Mouse (Mus musculus): ENCODE data around the gene Bspry.
"Not testable (repeated sequence)": the region's sequence is repeated elsewhere in the genome, so short reads cannot be mapped to it uniquely, and the experiment has no call there.

The Bspry gene

DNA sequence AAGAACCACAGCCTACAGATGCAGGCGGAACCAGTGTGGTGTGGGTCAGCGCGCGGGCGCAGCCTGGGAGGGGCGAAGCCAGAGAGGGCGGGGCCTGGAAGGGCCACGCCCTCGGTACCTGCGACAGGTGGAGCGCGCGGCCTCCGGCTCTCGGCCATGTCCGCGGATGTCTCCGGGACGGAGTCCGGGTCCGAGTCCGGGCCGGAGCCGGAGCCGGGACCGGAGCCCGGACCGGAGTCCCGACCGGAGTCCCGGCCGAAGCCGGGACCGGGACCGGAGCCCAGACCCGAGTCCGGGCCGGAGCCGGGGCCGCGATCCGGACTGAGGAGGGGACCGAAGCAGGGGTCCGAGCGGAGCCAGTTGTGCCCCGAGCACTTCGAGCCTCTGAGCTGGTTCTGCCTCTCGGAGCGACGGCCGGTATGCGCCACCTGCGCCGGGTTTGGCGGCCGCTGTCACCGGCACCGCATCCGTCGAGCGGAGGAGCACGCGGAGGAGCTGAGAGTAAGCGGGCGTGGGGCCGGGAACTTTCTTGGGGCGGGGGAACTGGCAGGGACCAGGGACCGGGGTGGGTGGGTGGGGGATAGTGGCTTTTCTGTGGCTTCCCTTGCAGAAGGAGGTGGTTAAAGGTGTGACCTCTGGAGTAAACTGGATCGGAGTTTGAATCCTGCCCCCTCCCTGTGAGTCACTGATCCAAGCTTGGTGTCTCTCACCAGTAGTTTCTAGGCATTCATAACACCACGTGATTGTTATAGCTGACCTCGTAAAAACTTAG lies at the start of gene Bspry:
Gene Bspry, plus strand, starts transcription at position 117 of the 772 bp plus-strand sequence.
- in situ Hi-C loops (cut with MboI, MseI), result no loop called here

DNA sequence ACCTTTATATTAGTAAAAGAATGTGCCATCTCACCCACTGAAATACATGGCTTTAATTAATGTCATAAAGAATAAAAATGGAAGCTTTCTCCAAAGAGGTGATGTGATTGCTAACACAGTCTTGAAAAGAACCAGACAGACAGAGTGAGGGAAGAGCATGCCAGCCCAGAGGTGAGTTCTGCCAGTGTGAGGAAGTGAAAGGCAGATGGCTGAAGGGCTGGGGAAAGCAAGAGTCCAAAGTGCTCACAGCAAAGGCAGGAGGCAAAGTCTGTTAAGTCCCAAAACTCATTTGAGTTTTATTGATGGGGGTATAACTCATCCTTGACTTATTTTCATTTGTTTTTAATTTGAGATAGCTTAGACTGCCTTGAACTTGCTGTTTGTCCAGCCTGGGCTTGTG lies 49.2 kb upstream of the Bspry start:
- in situ Hi-C loops (cut with MboI, MseI), result no loop called here

DNA sequence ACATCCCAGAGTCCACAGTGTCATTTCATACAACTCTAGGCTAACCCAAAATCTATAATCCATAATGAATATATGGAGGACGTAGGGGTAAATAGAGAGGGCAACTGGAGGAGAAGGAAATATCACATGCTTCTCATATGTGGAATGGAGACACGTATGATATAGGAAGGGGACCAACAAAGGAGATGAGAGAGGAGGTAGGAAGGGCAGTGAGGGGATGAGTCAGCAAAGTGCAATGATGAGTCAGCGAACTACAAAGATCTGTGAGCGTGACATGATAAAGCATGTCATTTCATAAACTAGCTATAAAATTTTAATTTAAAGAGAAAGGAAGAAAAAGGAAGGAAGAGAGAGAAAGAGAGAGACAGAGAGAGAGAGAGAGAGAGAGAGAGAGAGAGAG lies 48.3 kb upstream of the Bspry start:
- in situ Hi-C loops (cut with MboI, MseI), result no loop called here

DNA sequence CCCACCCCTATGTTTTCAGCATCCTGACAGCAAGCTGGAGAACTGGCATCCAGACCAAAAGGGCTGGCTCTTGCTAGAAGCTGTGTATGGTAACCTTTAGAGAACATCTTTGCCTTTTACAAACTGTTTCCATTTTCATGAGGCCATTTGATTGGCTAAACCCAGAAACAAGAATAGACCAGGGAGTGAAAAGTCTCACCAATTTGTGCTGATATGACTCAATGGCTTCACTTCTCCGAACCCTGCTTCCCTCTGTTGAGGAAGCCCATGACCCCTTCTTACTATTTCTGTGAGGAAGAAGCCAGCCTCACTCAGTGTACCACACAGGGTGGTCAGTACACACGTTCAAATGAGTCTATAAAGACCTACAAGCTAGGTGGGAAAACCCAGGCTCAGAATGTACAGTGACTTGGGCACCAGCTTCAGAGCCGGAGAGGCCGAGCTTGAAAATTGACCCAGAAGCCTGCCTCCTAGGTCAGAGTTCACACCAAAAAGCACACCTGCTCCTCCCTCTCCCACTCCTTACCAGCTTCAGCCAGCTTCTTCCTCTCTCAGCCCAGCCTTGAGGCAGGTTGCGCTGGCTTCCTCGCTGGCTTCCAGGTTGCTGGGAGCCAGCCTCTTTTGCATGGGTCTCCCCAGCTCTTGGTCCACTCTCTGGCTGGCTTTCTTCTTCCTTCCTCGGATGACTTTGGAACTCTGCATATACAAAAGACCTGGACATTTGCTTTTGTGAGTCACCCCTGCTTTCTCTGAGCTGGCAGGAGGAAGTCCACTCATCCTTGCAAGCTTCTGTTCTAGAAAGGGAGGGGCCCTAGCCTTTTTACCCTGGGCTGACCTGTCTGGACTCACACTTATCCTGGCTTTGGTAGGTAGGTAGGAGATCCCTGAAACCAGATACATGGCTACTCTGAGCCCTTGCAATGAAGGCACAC lies 45.6 kb upstream of the Bspry start:
- in situ Hi-C loops (cut with MboI, MseI), result no loop called here

DNA sequence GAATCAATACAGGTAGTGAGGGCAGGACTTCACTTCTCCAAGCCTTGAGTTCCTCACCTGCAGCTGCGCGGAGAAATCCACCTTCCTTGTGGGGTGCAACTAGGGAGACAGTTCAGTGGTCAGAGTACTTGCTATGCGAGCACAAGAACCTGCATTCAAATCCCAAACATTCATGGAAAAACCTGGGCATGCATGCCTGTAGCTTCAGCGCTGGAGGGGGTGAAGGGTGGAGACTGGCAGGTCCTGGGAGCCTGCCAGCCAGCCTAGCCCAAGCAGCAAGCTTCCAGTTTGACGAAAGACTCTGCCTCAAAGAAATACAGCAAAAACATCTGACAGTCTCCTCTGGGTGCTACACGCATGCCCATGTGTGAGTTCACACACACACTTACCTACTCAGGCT lies 44.8 kb upstream of the Bspry start, which contains the start of gene Rnf183:
Gene Rnf183, minus strand, starts transcription at position 172 of the 400 bp plus-strand sequence.
- in situ Hi-C loops (cut with MboI, MseI), result no loop called here

DNA sequence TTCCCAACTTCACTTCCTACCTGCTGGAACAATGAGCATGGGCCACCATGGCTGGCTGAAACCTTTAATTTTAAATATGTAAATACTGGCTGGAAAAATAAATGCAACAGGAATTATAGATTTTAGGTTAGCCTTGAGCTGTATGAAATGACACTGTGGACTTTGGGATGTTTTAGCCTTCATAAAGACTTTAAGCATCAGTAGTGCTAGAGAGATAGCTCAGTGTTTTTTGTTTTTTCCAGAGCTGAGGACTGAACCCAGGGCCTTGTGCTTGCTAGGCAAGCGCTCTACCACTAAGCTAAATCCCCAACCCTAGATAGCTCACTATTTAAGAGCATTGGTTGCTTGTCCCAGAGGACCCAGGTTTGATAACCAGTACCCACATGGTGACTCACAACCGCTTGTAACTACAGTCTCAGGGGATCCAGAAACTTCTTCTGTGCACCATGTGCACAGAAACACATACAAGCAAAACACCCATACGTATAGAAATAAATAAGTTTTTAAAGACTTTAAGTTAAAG lies 42.5 kb upstream of the Bspry start:
- in situ Hi-C loops (cut with MboI, MseI), result no loop called here

DNA sequence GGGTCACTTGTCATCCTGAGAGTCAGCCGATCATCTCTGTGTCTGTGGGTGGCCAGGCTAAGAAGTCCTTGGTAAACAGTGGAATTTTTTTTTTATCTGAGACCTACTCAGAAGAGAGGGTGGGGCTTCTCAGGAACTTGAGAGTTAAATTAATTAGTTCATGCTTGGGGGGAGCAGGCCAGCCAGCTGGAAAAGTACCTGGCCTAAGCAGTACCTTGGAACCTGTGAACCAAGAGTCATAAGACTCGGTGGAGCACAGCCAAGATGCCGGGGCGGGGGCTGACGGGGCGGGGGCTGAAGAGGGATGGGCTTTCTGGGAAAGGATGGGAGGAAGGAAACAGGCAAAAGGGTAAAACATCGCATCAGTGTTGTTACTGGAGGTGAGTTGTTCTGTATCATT lies 42.0 kb upstream of the Bspry start:
- in situ Hi-C loops (cut with MboI, MseI), result no loop called here

DNA sequence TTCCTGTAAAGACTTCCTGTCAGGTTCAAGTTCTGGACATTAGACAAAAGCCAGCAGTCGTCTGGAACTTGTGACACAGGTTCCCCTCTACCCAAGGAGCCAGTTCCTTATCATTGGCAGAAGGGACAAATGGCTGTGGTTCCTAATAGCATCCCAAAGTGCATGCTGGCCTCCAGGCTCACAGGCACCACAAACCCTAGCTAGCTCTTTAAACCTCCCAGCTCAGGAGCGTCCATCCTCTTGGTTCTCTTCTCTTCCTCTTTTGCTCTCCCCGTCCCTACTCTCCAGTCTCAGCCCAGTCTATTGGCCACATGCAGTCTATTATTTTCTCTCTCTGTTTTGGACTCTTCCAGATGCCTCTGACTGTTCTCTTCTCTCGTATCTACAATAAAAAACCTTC lies 40.1 kb upstream of the Bspry start:
- in situ Hi-C loops (cut with MboI, MseI), result no loop called here

DNA sequence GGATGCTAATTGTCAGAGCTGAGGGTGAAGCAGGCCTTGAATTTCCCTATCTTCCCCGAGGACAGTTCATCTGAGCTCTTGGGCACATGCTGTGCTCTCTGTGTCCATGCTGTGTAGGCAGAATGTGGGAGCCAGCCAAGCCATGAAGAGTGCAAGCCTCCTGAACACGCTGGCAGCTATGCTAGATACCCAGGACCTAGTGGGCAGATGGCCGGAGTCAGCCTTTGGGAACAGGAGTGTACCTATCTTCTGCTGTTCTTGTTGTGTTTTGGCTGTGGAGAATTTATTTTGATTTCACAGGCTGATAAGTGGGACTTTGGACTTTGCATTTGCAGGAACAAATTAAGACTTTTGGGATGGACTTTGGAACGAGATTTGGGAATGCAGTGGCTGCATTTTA lies 39.3 kb upstream of the Bspry start:
- in situ Hi-C loops (cut with MboI, MseI), result no loop called here

DNA sequence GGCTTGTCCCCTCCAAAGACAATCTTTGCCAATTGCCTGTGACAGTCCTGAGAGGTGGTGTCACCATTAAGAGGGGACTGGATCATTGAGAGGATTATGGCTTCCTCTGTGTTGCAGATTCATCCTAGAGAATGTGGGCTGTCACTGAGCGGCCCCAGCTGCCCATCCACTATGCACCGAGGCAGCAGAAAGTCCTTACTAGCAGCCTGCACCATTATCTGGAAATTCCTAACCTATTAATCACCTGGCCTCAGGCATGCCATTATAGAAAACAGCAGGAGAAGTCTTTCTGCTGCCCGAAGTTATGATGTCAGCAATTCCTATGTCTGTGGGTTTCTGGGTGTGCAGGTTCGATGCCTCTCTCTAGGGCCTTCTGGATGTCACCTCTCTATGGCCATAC lies 38.9 kb upstream of the Bspry start:
- in situ Hi-C loops (cut with MboI, MseI), result no loop called here

DNA sequence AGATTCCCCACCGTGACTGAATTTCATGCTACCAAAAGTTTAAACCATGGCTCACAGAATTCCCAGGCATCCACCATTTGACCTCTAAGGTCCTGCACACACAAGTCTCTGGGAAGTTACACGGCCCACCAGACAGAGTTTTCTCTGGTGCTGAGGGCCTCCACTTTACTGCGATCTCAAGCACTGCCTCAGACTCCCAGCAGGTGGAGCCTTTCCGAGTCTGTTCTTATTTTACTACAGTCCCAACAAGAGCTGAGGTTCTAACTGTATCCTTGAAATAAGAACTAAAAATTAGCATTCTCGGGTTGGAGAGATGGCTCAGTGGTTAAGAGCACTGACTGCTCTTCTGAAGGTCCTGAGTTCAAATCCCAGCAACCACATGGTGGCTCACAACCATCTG lies 24.9 kb upstream of the Bspry start:
- in situ Hi-C loops (cut with MboI, MseI), result no loop called here

DNA sequence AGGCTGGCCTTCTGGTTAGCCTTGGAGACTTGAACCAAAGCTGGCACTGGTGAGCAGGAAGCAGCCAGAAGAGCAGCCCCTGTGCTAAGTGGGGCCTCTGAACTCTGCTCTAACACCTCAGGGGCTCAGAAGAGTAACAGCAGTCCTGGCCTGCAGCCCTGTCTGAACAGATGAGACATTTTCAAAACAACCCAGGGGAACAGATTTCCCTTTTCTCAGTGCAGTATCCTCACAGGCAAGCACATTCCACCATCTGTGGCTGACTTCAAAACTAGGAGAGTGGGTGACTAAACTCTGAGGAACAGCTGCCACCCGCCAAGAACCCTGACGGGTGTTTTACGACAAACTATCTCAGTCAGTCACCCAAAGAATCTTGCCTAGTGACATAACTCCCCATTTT lies 20.8 kb upstream of the Bspry start:
- in situ Hi-C loops (cut with MboI, MseI), result no loop called here

DNA sequence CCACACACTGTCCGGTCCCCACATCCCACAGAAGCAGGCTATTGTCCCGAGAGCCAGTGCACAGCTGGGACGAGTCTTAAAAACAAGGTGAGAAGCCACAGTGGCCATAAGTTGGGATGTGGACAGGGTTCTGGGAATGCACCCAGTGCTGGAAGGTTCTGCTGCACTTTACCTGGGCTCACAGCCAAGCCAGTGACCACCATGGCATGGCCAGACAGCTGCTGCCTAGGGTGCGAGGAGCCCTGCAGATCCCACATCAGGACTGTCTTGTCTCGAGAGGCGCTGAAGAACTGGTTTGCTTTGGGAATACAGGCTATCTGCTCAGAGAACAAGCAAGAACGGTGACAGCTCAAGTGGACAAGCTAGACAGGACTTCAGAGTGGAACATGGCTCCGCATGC lies 19.5 kb upstream of the Bspry start:
- in situ Hi-C loops (cut with MboI, MseI), result no loop called here

DNA sequence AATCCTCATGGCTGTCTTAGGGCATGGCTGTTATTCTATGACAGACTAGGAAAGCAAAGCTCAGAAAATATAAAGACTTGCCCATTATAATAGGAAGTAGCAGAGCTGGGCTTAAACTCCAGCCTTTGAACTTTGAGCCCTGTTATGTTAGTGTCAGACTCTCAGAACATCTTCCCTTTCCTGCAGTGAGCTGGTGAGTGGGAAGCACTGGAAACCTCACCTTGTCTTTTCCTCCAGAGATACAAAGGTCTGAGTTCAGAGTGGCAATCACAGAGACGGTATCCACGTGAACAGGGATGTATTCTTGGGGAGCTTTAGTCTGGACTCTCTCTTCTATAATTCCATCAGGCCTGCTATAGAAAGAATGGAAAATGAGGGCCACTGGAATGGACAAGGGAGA lies 16.7 kb upstream of the Bspry start:
- in situ Hi-C loops (cut with MboI, MseI), result no loop called here

DNA sequence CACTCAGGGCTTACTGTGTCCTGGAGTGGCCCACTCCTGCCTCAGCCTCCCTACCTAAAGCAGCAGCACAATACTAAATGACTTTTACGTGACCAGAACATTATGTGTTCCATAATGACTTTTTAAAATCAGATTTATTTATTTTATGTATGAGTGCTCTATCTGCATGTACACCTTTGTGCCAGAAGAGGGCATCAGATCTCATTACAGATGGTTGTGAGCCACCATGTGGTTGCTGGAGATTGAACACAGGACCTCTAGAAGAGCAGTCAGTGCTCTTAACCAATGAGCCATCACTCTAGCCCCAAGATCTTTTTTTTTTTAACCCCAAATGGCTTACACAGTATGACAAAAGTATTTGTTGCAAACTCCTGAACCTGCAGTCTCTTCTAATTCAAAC lies 11.7 kb upstream of the Bspry start:
- in situ Hi-C loops (cut with MboI, MseI), result loop anchor here in 1 of 2 experiments (5.0 kb wide), 1 partner anchor 229 kb away; no protein-coding TSS in a partner anchor

DNA sequence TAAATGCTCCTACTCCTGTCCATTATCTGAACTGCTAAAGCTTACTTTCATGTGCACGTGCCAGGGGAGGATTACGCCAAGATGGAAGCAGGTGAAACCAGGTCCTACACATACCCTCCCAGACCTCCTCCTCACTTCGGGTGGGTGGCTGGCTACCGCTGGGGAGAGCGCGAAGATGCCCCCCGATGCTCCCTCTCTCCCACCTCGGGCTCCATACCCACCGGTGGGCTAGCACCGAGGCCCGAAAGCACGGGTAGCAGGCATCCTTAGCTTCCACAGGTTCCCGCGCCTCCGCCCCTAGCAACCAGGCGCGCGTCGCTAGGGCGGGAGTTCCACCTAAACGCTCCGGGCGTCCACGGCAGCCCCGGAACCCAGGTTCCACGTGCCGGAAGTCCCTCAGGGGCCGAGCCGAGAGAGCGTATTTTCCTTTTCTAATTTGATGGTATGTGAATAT lies 9.2 kb upstream of the Bspry start, which contains the start of gene Wdr31:
Gene Wdr31, minus strand, starts transcription at position 299 of the 454 bp plus-strand sequence.
- in situ Hi-C loops (cut with MboI, MseI), result no loop called here

DNA sequence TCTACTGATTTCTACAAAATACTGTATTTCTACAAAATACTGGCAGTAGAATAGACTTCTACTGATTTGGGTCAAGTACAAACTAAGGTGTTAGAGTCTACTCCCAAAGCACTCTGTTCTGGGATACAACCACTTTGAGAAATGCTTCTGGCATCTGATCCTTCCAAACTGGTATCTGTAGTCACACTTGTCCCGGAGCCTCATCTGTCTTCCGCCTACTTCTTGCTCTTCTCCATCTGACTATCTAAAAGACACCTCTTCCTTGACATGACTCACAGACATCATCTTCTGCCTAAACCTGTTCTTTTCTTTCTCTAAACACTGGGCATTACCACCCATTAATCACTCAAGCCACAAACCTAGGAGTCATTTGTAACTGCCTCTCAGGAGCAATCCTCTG lies 7.8 kb upstream of the Bspry start:
- in situ Hi-C loops (cut with MboI, MseI), result no loop called here

DNA sequence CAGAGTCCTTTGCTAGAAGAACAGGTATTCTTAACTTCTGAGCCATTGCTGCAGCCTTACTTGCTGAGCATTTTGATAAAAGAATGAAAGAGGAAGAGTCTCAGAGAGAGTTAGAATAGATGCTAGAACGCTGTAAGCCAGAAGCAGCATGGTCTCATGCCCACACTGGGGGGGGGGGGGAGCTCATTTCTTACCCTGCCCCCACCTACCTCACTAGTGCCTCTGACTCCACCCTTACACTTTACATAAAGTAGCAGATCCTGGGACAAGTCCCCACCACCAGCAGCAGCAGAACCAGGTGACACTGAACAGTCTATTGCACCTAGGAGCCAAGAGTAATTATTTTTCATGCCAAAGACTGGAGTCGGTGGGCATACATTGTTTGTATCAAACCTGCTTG lies 4.7 kb upstream of the Bspry start:
- in situ Hi-C loops (cut with MboI, MseI), result no loop called here

DNA sequence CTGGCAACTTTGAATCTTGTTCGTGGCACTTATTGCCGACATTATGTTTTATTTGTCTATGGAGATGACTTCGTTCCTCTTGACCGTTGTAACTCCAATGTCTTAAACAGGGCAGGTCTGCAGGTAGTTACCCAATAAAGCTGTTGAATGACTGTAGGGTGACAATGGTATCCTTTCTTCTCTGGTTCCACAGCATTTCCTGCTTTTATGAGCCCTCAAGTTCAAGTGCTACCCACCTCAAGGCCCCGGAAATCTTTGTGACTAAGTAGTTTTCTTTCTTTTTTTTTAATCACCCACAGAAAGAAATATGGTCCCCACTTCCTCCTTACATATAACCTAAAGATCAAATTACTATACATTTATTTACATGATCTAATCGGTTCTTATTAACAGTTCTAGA lies 4.1 kb upstream of the Bspry start:
- in situ Hi-C loops (cut with MboI, MseI), result no loop called here

DNA sequence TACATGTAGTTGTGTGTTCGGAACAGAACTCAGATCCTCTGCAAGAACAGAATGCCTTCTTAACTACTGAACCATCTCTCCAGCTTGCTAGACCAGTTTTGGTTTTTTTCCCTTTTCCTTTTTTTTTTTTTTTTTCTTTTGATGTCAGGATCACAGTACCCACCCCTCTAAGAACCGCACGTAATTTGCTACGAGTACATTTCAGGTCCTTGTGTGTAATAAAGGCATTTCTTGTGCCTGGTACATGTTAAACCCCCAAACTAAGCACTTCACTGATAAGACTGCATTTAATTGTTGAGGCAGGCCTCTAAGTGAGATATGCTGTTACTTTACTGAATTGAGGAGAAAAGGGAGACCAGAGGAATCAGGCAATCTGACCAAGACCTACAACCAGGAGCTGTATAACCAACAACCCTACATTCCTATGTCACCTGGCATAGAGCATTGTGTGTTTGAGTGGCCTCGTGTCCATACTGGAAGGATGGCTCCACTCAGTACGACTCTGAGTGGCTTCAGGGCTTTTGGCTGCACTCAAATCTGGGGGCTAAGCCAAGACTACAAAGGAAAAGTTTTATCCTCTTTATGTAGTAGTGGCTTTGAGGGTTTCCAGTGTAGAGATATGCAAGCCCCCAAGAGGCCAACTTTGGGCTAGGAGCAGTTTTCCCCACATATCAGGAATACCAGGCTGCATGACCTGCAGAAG lies 2.2 kb upstream of the Bspry start:
- in situ Hi-C loops (cut with MboI, MseI), result no loop called here

DNA sequence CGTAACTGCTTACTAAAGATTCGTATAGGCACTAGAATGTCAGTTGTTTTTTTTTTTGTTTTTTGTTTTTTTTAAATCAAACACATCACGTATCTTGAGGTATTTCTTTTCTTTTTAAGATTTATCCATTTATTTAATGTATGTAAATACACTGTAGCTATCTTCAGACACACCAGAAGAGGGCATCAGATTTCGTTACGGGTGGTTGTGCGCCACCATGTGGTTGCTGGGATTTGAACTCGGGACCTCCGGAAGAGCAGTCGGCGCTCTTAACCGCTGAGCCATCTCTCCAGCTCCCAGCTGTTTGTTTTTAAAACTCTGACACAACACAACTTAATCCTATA lies 288 bp upstream of the Bspry start:
- in situ Hi-C loops (cut with MboI, MseI), result not testable (repeated sequence)
